Mouse (Mus musculus): Measurements from ENCODE around the gene Fam102b. TPM values are rescaled to one million over a fixed set of nuclear protein-coding genes. Genes with fewer than 3 reads are reported as not detected.

Fam102b gene
- polyA plus RNA-seq, 1 experiment from 2014 or later: 17.6 TPM

Small RNAs within 50 kb of the gene (microRNA-seq; reads per million reads assigned to microRNA genes)
- gene Gm44384: not detected

Other genes with a start within 250 kb of the Fam102b start
- 11.5 and 16.0 TPM in 2 replicates for gene Stxbp3, start 187.1 kb downstream of the Fam102b start, polyA plus RNA-seq (2014; fragmentation: Nextera tagmentation; extraction: Ambion mirVana)
- 0.07 TPM in 1 of 2 replicates, not detected in the other for gene Fndc7, start 137.6 kb downstream of the Fam102b start, polyA plus RNA-seq (2014; fragmentation: Nextera tagmentation; extraction: Ambion mirVana)
- 46.3 and 47.7 TPM in 2 replicates for gene Prpf38b, start 115.9 kb downstream of the Fam102b start, polyA plus RNA-seq (2014; fragmentation: Nextera tagmentation; extraction: Ambion mirVana)
- 2.3 and 3.1 TPM in 2 replicates for gene Henmt1, start 87.7 kb downstream of the Fam102b start, polyA plus RNA-seq (2014; fragmentation: Nextera tagmentation; extraction: Ambion mirVana)
- not detected in 2 replicates for gene Gm9857, start 87.2 kb downstream of the Fam102b start, polyA plus RNA-seq (2014; fragmentation: Nextera tagmentation; extraction: Ambion mirVana)
- not detected in 2 replicates for gene Slc25a54, start 52.9 kb upstream of the Fam102b start, polyA plus RNA-seq (2014; fragmentation: Nextera tagmentation; extraction: Ambion mirVana)
- gene Slc25a24, start 95.5 kb upstream of the Fam102b start, polyA plus RNA-seq (2014; fragmentation: Nextera tagmentation; extraction: Ambion mirVana): 3.0 and 8.0 TPM in 2 replicates